Mouse (Mus musculus) frontal cortex, adult 2 months (tissue): ENCODE measurements around the gene Bach2. TPM values are rescaled to one million over a fixed set of nuclear protein-coding genes. Genes with fewer than 3 reads are reported as not detected.

Experiments used
- DNase-seq, 2 experiments: peaks; one replicate each; pipeline ENCODE4 v3.0.0; 2022; ENCODE audit warnings: low spot score in 1 of 2; ENCODE audit errors: extremely low spot score in 1 of 2
- polyA plus RNA-seq: library from polyadenylated mRNA; depleted of rRNA; stranded (reverse); fragments of >200 nt; gene quantifications from 2 replicates; pipeline ENCODE4 v1.2.3, GENCODE M21; 2012

Gene Bach2
- polyA plus RNA-seq, 1 experiment: 4.8 TPM

- no peak for DNase-seq
Observed at GRCm38 (mm10) chr4:32575165-32575564, 336.6 kb downstream of the Bach2 start.

- DNase-seq: no peak
Observed at GRCm38 (mm10) chr4:32579850-32580249, 341.2 kb downstream of the Bach2 start.

GRCm38 (mm10) chr4:32584181-32584580, 345.6 kb downstream of the Bach2 start:
- DNase-seq: no peak

GRCm38 (mm10) chr4:32586596-32586995, 348.0 kb downstream of the Bach2 start:
- peak in 1 of 2 experiments; percentile 63 for DNase-seq

GRCm38 (mm10) chr4:32587543-32587942, 348.9 kb downstream of the Bach2 start:
- DNase-seq: no peak

GRCm38 (mm10) chr4:32588237-32588636, 349.6 kb downstream of the Bach2 start:
- no peak for DNase-seq

GRCm38 (mm10) chr4:32601135-32601534, 362.5 kb downstream of the Bach2 start:
- DNase-seq: no peak

- DNase-seq: no peak
Observed at GRCm38 (mm10) chr4:32602660-32603059, 364.1 kb downstream of the Bach2 start, which contains the start of gene Gja10. Gene Gja10, minus strand, starts transcription at chr4:32602760.

GRCm38 (mm10) chr4:32615034-32615881, 376.7 kb downstream of the Bach2 start, which contains the start of gene Casp8ap2:
Gene Casp8ap2, plus strand, starts transcription at chr4:32615451.
- peak; percentile 99 to 100 for DNase-seq

- no peak for DNase-seq
Observed at GRCm38 (mm10) chr4:32621637-32622036, 383.0 kb downstream of the Bach2 start.
